9 mouse cellular contexts compared by ENCODE assay signal in genomic region chr1:170795741-170796347, GRCm38 (mm10).
A peak's percentile ranks its signal among the peaks of the same experiment; 100 is the strongest.
DNase-seq lines count a peak whose midpoint lies in the region; ATAC-seq lines count a peak whose summit lies in the region.
"Had no signal": no experiment of that assay in that cellular context is flagged by ENCODE, and none has a peak within 500 bp of the region (broad histone marks: within the 10 kb centered on the region; RNA-seq: fewer than 3 reads in every experiment).

No protein-coding gene starts in this region.

- no peaks in the 10 kb centered on the region for H3K27me3 ChIP-seq in splenic B cell, adult 2 months (ENCODE audit: control insufficient read depth, insufficient read depth, low read length, poor library complexity, severe bottlenecking)
- H3K27me3 ChIP-seq: limb, embryonic 13.5 days had no signal

- peak; percentile 15 for DNase-seq in lung, postnatal 36 days
- DNase-seq in lung, postnatal 10 days, result no peak
- DNase-seq in MEL-GATA-1-ER (ENCODE audit: extremely low read depth, low read depth), result peak; percentile 86
- DNase-seq in splenic B cell, adult 2 months (ENCODE audit: low read depth, low spot score), result peak; percentile 44
- no peak for DNase-seq in MN1 (ENCODE audit: low spot score)
- no peak for DNase-seq in adrenal gland, postnatal 36 days
- DNase-seq: cerebellum, adult 9-10 months had no signal

- H3K36me3 ChIP-seq in splenic B cell, adult 2 months (ENCODE audit: control insufficient read depth, insufficient read depth, low read length, poor library complexity, severe bottlenecking), result peaks cover 12% of the 10 kb centered on the region; the same call in 1 of the 2 replicates

- ATAC-seq in granulocyte monocyte progenitor cell, adult 5-6 weeks (replicated peaks; ENCODE audit: poor library complexity, severe bottlenecking), result peak; percentile 98

Comparison
In these comparisons a context has a peak if more than half of its experiments do, and no peak if none do; other contexts are left out.
1. DNase-seq: peak in lung, postnatal 36 days (single experiment), MEL-GATA-1-ER (single experiment) and splenic B cell, adult 2 months (single experiment); none in lung, postnatal 10 days (single experiment), MN1 (single experiment) and adrenal gland, postnatal 36 days (0 of 2).